Mouse (Mus musculus): ENCODE data around the gene Gm5142. TPM values are rescaled to one million over a fixed set of nuclear protein-coding genes. Genes with fewer than 3 reads are reported as not detected.

The Gm5142 gene
- polyA plus RNA-seq (2012; rRNA removed), result 0.23 TPM in 2 replicates

- H3K27ac ChIP-seq (ENCODE audit: insufficient read depth, low read depth, low read length), result no peak within 1 kb of the TSS
- H3K4me1 ChIP-seq (ENCODE audit: control insufficient read depth, insufficient read depth, low read length), result no peaks in the 10 kb centered on the region
- no peaks in the 10 kb centered on the region for H3K27me3 ChIP-seq (replicated peaks; ENCODE audit: control insufficient read depth, insufficient read depth, low read length)
- no peak for DNase-seq
- no peaks in the 10 kb centered on the region for H3K36me3 ChIP-seq (ENCODE audit: control insufficient read depth, insufficient read depth, low read length)
- 89% methylated on average over 3 of the region's 3 CpGs for WGBS
- H3K4me3 ChIP-seq (ENCODE audit: insufficient read depth, low read depth, low read length), result no peak within 1 kb of the TSS
- TF ChIP-seq CTCF (conservative IDR thresholded peaks at IDR 0.05; ENCODE audit: insufficient read depth, insufficient read length, low read depth, low read length) (no peak), POLR2A (IDR thresholded peaks at IDR 0.05; ENCODE audit: low read depth, low read length) (no peak)
Measured at GRCm38 (mm10) chr14:59178649-59179048, at the start of gene Gm5142. TSS of gene Gm5142 (minus strand) at chr14:59178749.

DNA sequence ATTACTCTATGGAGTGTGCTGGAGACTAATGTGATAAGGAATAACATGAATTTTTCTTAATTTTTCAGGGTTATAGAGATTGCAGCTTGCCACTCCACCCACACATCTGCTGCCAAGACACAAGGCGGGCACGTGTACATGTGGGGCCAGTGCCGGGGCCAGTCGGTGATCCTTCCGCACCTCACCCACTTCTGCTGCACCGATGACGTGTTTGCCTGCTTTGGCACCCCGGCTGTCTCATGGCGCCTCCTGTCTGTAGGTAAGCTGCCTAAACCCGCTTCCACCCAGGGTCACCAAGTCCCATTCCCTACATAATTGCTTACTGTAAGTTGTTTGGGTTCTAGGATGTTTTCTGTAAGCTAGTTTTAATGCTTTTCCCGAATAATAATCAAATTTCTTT is 47.7 kb upstream of the Gm5142 start:
- WGBS, result 95% methylated on average over 11 of the region's 11 CpGs
- DNase-seq, result no peak
- H3K4me1 ChIP-seq (ENCODE audit: control insufficient read depth, insufficient read depth, low read length), result 0 out of 2 replicates have a peak, but pooled peaks cover 2% of the 10 kb centered on the region
- H3K4me3 ChIP-seq (ENCODE audit: insufficient read depth, low read depth, low read length), result no peak overlapping the region
- TF ChIP-seq POLR2A (IDR thresholded peaks at IDR 0.05; ENCODE audit: low read depth, low read length) (no peak), CTCF (conservative IDR thresholded peaks at IDR 0.05; ENCODE audit: insufficient read depth, insufficient read length, low read depth, low read length) (no peak)
- H3K36me3 ChIP-seq (ENCODE audit: control insufficient read depth, insufficient read depth, low read length), result peaks cover 2% of the 10 kb centered on the region; the same call in 1 of the 2 replicates
- no peak overlapping the region for H3K27ac ChIP-seq (ENCODE audit: insufficient read depth, low read depth, low read length)
- no peaks in the 10 kb centered on the region for H3K27me3 ChIP-seq (replicated peaks; ENCODE audit: control insufficient read depth, insufficient read depth, low read length)

GRCm38 (mm10) chr14:59219241-59219640 is 40.7 kb upstream of the Gm5142 start:
- H3K36me3 ChIP-seq (ENCODE audit: control insufficient read depth, insufficient read depth, low read length), result no peaks in the 10 kb centered on the region; the same call in 1 of the 2 replicates
- TF ChIP-seq POLR2A (IDR thresholded peaks at IDR 0.05; ENCODE audit: low read depth, low read length), result no peak
- TF ChIP-seq CTCF (conservative IDR thresholded peaks at IDR 0.05; ENCODE audit: insufficient read depth, insufficient read length, low read depth, low read length), result no peak
- no peak overlapping the region for H3K27ac ChIP-seq (ENCODE audit: insufficient read depth, low read depth, low read length)
- no peaks in the 10 kb centered on the region for H3K27me3 ChIP-seq (replicated peaks; ENCODE audit: control insufficient read depth, insufficient read depth, low read length)
- no peak overlapping the region for H3K4me3 ChIP-seq (ENCODE audit: insufficient read depth, low read depth, low read length)
- no peaks in the 10 kb centered on the region for H3K4me1 ChIP-seq (ENCODE audit: control insufficient read depth, insufficient read depth, low read length)
- 65% methylated on average over 3 of the region's 3 CpGs for WGBS
- peak; percentile 29 for DNase-seq

DNA sequence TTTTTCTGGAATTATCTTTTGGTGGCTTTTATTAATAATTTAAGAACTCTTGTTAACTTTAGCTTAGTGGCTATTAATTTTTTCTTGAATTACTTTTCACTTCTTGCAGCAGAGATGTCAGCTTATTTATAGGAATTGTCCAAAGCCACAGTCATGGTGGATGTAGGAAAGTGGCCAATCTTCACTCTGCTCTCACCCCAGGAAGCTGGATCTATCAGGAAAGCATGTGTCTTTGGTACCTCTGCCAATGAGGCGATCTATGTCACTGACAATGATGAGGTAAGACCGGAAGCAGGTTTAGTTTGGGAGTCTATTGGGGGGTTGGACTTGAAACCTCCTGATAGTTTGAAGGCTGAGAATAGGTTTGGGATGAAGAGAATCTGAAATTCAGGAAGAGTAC is 31.3 kb upstream of the Gm5142 start:
- Histone ChIP-seq H3K36me3 (ENCODE audit: control insufficient read depth, insufficient read depth, low read length) (peaks cover 3% of the 10 kb centered on the region; the same call in 1 of the 2 replicates), H3K27ac (ENCODE audit: insufficient read depth, low read depth, low read length) (no peak overlapping the region), H3K4me1 (ENCODE audit: control insufficient read depth, insufficient read depth, low read length) (no peaks in the 10 kb centered on the region), H3K4me3 (ENCODE audit: insufficient read depth, low read depth, low read length) (no peak overlapping the region), H3K27me3 (replicated peaks; ENCODE audit: control insufficient read depth, insufficient read depth, low read length) (no peaks in the 10 kb centered on the region)
- DNase-seq, result no peak
- no peak for TF ChIP-seq CTCF (conservative IDR thresholded peaks at IDR 0.05; ENCODE audit: insufficient read depth, insufficient read length, low read depth, low read length)
- no peak for TF ChIP-seq POLR2A (IDR thresholded peaks at IDR 0.05; ENCODE audit: low read depth, low read length)
- 96% methylated on average over 2 of the region's 2 CpGs for WGBS

- DNase-seq, result no peak
- 91% methylated on average over 7 of the region's 7 CpGs for WGBS
- TF ChIP-seq CTCF (conservative IDR thresholded peaks at IDR 0.05; ENCODE audit: insufficient read depth, insufficient read length, low read depth, low read length) (no peak), POLR2A (IDR thresholded peaks at IDR 0.05; ENCODE audit: low read depth, low read length) (no peak)
Measured at GRCm38 (mm10) chr14:59209003-59209402, 30.5 kb upstream of the Gm5142 start.

GRCm38 (mm10) chr14:59205976-59206583 is 27.5 kb upstream of the Gm5142 start:
- Histone ChIP-seq H3K4me3 (ENCODE audit: insufficient read depth, low read depth, low read length) (no peak overlapping the region), H3K4me1 (ENCODE audit: control insufficient read depth, insufficient read depth, low read length) (no peaks in the 10 kb centered on the region; the same call in 1 of the 2 replicates), H3K36me3 (ENCODE audit: control insufficient read depth, insufficient read depth, low read length) (peaks cover 1% of the 10 kb centered on the region; the same call in 1 of the 2 replicates), H3K27me3 (replicated peaks; ENCODE audit: control insufficient read depth, insufficient read depth, low read length) (no peaks in the 10 kb centered on the region), H3K27ac (ENCODE audit: insufficient read depth, low read depth, low read length) (no peak overlapping the region)
- DNase-seq, result no peak
- no peak for TF ChIP-seq CTCF (conservative IDR thresholded peaks at IDR 0.05; ENCODE audit: insufficient read depth, insufficient read length, low read depth, low read length)
- TF ChIP-seq POLR2A (IDR thresholded peaks at IDR 0.05; ENCODE audit: low read depth, low read length), result no peak
- 83% methylated on average over 10 of the region's 10 CpGs for WGBS

More at GRCm38 (mm10) chr14:59209003-59209402, 30.5 kb upstream of the Gm5142 start:
- peaks cover 3% of the 10 kb centered on the region; the same call in 1 of the 2 replicates for H3K36me3 ChIP-seq (ENCODE audit: control insufficient read depth, insufficient read depth, low read length)
- no peaks in the 10 kb centered on the region; the same call in 1 of the 2 replicates for H3K4me1 ChIP-seq (ENCODE audit: control insufficient read depth, insufficient read depth, low read length)
- H3K27ac ChIP-seq (ENCODE audit: insufficient read depth, low read depth, low read length), result no peak overlapping the region
- no peak overlapping the region for H3K4me3 ChIP-seq (ENCODE audit: insufficient read depth, low read depth, low read length)
- no peaks in the 10 kb centered on the region for H3K27me3 ChIP-seq (replicated peaks; ENCODE audit: control insufficient read depth, insufficient read depth, low read length)

DNA sequence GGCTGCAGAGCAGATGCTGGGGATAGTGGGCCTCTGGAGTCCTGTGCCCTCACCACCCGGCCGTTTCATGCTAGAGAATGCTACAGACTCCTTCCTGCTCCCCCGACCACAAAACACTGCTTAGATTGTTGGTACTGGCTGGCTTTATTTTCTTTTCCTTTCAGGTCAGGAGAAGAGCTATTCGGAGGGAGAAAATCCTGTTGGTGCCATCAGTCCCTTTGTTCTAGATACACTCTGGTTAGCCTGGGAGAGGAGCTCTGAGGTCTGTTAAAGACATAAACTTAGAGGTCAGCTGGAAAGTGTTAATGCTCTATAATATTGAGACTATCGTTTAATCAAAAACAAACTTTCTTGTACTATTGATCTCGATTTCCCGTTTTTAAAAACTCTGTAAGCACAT is 26.9 kb upstream of the Gm5142 start:
- H3K4me3 ChIP-seq (ENCODE audit: insufficient read depth, low read depth, low read length), result no peak overlapping the region
- H3K27me3 ChIP-seq (replicated peaks; ENCODE audit: control insufficient read depth, insufficient read depth, low read length), result no peaks in the 10 kb centered on the region
- H3K36me3 ChIP-seq (ENCODE audit: control insufficient read depth, insufficient read depth, low read length), result no peaks in the 10 kb centered on the region
- 68% methylated on average over 7 of the region's 7 CpGs for WGBS
- TF ChIP-seq POLR2A (IDR thresholded peaks at IDR 0.05; ENCODE audit: low read depth, low read length) (no peak), CTCF (conservative IDR thresholded peaks at IDR 0.05; ENCODE audit: insufficient read depth, insufficient read length, low read depth, low read length) (no peak)
- no peak overlapping the region for H3K27ac ChIP-seq (ENCODE audit: insufficient read depth, low read depth, low read length)
- H3K4me1 ChIP-seq (ENCODE audit: control insufficient read depth, insufficient read depth, low read length), result no peaks in the 10 kb centered on the region; the same call in 1 of the 2 replicates
- DNase-seq, result no peak
